9 mouse cellular contexts compared by ENCODE assay signal in genomic region chr5:74175526-74176270, GRCm38 (mm10). TPM values are rescaled to one million over a fixed set of nuclear protein-coding genes. Genes with fewer than 3 reads are reported as not detected.
DNase-seq lines count a peak whose midpoint lies in the region; ATAC-seq and TF ChIP-seq lines count a peak whose summit lies in the region.
"Had no signal": no experiment of that assay in that cellular context is flagged by ENCODE, and none has a peak within 500 bp of the region (broad histone marks: within the 10 kb centered on the region; RNA-seq: fewer than 3 reads in every experiment).

No protein-coding gene starts in this region.

- no peaks in the 10 kb centered on the region for H3K9me3 ChIP-seq in heart, embryonic 10.5 days
- H3K9me3 ChIP-seq in stomach, postnatal 0 days (ENCODE audit: control insufficient read depth, low read length), result no peaks in the 10 kb centered on the region
- H3K9me3 ChIP-seq: liver, embryonic 13.5 days had no signal

- no peaks in the 10 kb centered on the region for H3K36me3 ChIP-seq in heart, embryonic 10.5 days
- H3K36me3 ChIP-seq in stomach, postnatal 0 days (ENCODE audit: control insufficient read depth, insufficient read depth, low read length), result no peaks in the 10 kb centered on the region
- no peaks in the 10 kb centered on the region for H3K36me3 ChIP-seq in thymus, adult 2 months (ENCODE audit: control insufficient read depth, insufficient read depth, low read length)
- H3K36me3 ChIP-seq: liver, embryonic 13.5 days had no signal

- TF ChIP-seq POLR2A in thymus, adult 2 months (IDR thresholded peaks at IDR 0.05; ENCODE audit: control insufficient read depth, extremely low read depth, insufficient read depth, low read length, poor library complexity), result no peak

- H3K4me3 ChIP-seq in heart, embryonic 10.5 days, result 0 out of 2 replicates have a peak overlapping the region, but pooled peaks have one; percentile 13
- no peak overlapping the region for H3K4me3 ChIP-seq in stomach, postnatal 0 days (ENCODE audit: low read depth, low read length)
- no peak overlapping the region for H3K4me3 ChIP-seq in thymus, adult 2 months (ENCODE audit: control insufficient read depth, insufficient read depth, low read length)
- H3K4me3 ChIP-seq: liver, embryonic 13.5 days had no signal

- no peak for DNase-seq in cerebellum, adult 8-10 months
- DNase-seq in embryo, embryonic 10.5 days (ENCODE audit: low spot score), result peak; percentile 77
- DNase-seq in heart, embryonic 10.5 days (ENCODE audit: low spot score), result no peak
- peak; percentile 43 for DNase-seq in kidney, adult 9 months
- no peak for DNase-seq in stomach, postnatal 0 days (ENCODE audit: low spot score)
- DNase-seq in urinary bladder, adult 2 months (ENCODE audit: low spot score), result no peak
- DNase-seq in thymus, adult 2 months, result no peak
- DNase-seq: liver, embryonic 13.5 days had no signal

- 0 out of 2 replicates have a peak overlapping the region, but pooled peaks have one; percentile 11 for H3K4me2 ChIP-seq in stomach, postnatal 0 days (replicated peaks; ENCODE audit: low read depth)
- H3K4me2 ChIP-seq: liver, embryonic 13.5 days had no signal

- WGBS in heart, embryonic 10.5 days, result 43% methylated on average over 14 of the region's 14 CpGs
- WGBS in stomach, postnatal 0 days, result 28% methylated on average over 14 of the region's 14 CpGs
- 82% methylated on average over 14 of the region's 14 CpGs for WGBS in thymus, adult 2 months

- peaks cover 49% of the 10 kb centered on the region for H3K4me1 ChIP-seq in heart, embryonic 10.5 days
- H3K4me1 ChIP-seq in stomach, postnatal 0 days (replicated peaks; ENCODE audit: control insufficient read depth, insufficient read depth), result peaks cover 5% of the 10 kb centered on the region; the same call in 1 of the 2 replicates
- no peaks in the 10 kb centered on the region for H3K4me1 ChIP-seq in thymus, adult 2 months (replicated peaks; ENCODE audit: control insufficient read depth, insufficient read depth, low read length)

- no peak overlapping the region for H3K9ac ChIP-seq in stomach, postnatal 0 days (ENCODE audit: low read length)
- H3K9ac ChIP-seq: liver, embryonic 13.5 days had no signal

- TF ChIP-seq EP300 in stomach, postnatal 0 days (optimal IDR thresholded peaks at IDR 0.05), result no peak

- TF ChIP-seq CTCF in stomach, postnatal 0 days (IDR thresholded peaks at IDR 0.05; ENCODE audit: low read depth), result peak; percentile 10; the same call in 1 of the 2 replicates
- TF ChIP-seq CTCF in thymus, adult 2 months (IDR thresholded peaks at IDR 0.05; ENCODE audit: borderline replicate concordance, control insufficient read depth, extremely low read depth, insufficient read depth, low read length, poor library complexity), result no peak

- ATAC-seq in cerebellum, adult (ENCODE audit: insufficient number of reproducible peaks, low FRiP score, low TSS enrichment), result peak; percentile 74
- 0 out of 2 replicates have a peak, but pooled peaks have one; percentile 41 for ATAC-seq in stomach, postnatal 0 days (ENCODE audit: low FRiP score, low TSS enrichment)

- peak overlapping the region; percentile 81 for H3K27ac ChIP-seq in heart, embryonic 10.5 days
- H3K27ac ChIP-seq in stomach, postnatal 0 days (replicated peaks), result peak overlapping the region; percentile 35; the same call in 1 of the 2 replicates
- H3K27ac ChIP-seq in thymus, adult 2 months (ENCODE audit: control insufficient read depth, insufficient read depth, low read length), result no peak overlapping the region
- H3K27ac ChIP-seq: liver, embryonic 13.5 days had no signal

- H3K27me3 ChIP-seq in heart, embryonic 10.5 days (ENCODE audit: insufficient read depth, poor library complexity, severe bottlenecking), result no peaks in the 10 kb centered on the region
- H3K27me3 ChIP-seq in stomach, postnatal 0 days (ENCODE audit: control insufficient read depth, insufficient read depth, low read length), result no peaks in the 10 kb centered on the region
- no peaks in the 10 kb centered on the region for H3K27me3 ChIP-seq in thymus, adult 2 months (ENCODE audit: control insufficient read depth, insufficient read depth, low read length)

RNA-seq across cellular contexts. Expression of gene Rasl11b, which starts 19.4 kb away (rescaled TPM):
- 58.3 and 65.9 TPM in 2 replicates for polyA plus RNA-seq in heart, embryonic 10.5 days (2016; fragmentation: Nextera tagmentation; extraction: Ambion mirVana)
- polyA plus RNA-seq in stomach, postnatal 0 days (2015; fragmentation: Nextera tagmentation; extraction: Ambion mirVana), result 33.6 and 45.0 TPM in 2 replicates
- polyA plus RNA-seq in urinary bladder, adult 2 months (2012; rRNA removed), result 88.0 and 114 TPM in 2 replicates
- polyA plus RNA-seq in thymus, adult 2 months (2012; rRNA removed), result 30.9 and 33.9 TPM in 2 replicates

Comparison
In these comparisons a context has a peak if more than half of its experiments do, and no peak if none do; other contexts are left out.
1. DNase-seq: peak in embryo, embryonic 10.5 days (single experiment) and kidney, adult 9 months (single experiment); none in cerebellum, adult 8-10 months (single experiment), heart, embryonic 10.5 days (single experiment), stomach, postnatal 0 days (single experiment), urinary bladder, adult 2 months (single experiment) and thymus, adult 2 months (single experiment).